Mouse (Mus musculus): ENCODE data around the gene Hdgfl2. TPM values are rescaled to one million over a fixed set of nuclear protein-coding genes. Genes with fewer than 3 reads are reported as not detected.

The Hdgfl2 gene
- polyA plus RNA-seq, 1 experiment = 276 TPM

- no peak for TF ChIP-seq GATA1 (IDR thresholded peaks at IDR 0.05; ENCODE audit: low read length)
Observed at GRCm38 (mm10) chr17:56040857-56041163, 38.6 kb upstream of the Hdgfl2 start.

DNA sequence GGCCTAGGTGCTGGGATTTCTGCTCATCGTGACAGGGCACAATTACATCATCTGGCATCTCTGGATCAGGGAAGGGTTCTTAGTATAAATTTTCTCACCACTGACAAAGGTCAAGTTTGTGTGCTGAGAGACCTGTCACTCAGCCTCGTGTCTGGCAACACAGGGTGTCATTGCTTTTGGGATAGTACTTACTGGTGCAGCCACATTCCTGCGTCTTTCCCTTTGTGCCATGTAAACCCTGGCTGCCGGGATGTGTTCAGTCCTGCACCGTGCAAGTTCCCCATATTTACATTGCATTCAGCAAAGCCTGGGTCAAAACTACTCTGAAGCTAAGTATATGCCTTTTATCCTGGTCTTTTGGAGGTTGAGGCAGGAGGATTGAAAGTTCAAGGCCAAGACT lies 28.1 kb upstream of the Hdgfl2 start:
- TF ChIP-seq GATA1 (IDR thresholded peaks at IDR 0.05; ENCODE audit: low read length) = no peak

DNA sequence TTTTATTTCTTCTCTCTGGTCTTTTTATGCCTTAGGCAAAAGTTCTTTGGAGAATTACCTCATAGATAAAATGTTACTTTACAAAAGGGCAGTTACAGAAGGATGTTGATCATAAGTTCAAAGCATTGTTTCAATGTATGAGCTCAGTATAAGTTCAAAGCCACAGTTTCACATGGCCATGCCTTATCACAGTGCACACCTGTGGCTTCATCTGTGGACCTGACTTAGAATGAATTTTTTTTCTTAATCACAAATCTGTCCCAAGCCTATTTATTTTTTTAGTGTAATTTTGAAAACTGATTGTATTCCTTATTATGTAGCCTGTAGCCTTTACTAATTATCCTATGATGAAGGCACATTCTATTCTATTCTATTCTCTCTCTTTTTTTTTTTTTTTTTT lies 24.5 kb upstream of the Hdgfl2 start:
- TF ChIP-seq GATA1 (IDR thresholded peaks at IDR 0.05; ENCODE audit: low read length) = no peak

DNA sequence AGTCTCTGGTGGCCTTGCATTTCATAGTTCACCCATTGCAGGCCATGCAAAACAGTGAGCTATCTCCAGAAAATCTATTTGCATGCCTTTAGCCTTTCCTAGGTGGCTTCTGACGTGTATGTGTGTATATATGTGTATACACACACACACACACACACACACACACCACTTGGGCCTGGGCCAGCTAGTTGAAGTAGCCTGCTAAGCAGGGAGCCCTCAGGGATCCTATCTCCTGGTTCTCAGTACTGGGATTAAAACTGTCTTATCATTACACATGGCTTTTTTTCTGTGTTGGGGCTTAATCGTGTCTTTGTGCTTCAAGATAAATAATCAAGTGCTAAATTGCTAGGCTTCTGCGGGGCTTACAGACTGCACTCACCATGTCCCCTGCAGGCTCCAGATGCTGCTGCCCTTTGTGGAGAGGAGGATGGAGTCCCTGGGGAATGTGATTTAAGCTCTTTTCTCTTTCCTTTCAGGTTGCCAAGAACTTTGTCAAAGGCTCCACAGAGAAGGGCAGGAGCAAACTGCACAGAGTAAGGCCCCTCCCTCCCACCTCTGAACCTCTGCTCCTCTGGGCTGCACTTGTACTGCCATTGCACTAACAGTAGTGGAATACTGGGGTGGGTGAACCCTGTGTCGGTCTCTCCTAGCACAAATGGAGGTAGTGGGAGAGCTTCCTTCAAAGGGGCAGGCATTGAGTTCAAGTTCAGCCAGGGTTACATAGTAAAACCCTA lies 23.3 kb upstream of the Hdgfl2 start:
- TF ChIP-seq GATA1 (IDR thresholded peaks at IDR 0.05; ENCODE audit: low read length) = no peak

- TF ChIP-seq GATA1 (IDR thresholded peaks at IDR 0.05; ENCODE audit: low read length) = no peak
Observed at GRCm38 (mm10) chr17:56057381-56058120, 21.9 kb upstream of the Hdgfl2 start.

DNA sequence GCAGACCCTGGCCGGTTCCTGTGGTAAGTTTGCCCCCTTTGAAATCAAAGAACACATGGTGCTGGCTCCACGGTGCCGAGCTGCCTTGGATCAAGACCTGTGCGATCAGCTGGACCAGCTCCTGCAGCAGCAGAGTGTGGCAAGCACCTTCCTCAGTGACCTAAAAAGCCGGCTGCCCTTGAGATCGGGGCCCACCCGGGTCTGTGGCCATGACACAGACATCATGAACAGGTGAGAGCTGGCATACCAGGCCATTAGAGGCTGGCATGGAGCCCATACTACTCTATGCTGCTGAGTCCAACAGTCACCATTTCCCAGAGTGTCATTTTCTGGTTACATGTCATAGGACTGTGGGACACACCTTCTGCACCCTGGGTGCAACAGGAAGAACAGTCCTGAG lies 17.4 kb upstream of the Hdgfl2 start:
- no peak for TF ChIP-seq GATA1 (IDR thresholded peaks at IDR 0.05; ENCODE audit: low read length)

- no peak for TF ChIP-seq GATA1 (IDR thresholded peaks at IDR 0.05; ENCODE audit: low read length)
Observed at GRCm38 (mm10) chr17:56066451-56066850, 13.0 kb upstream of the Hdgfl2 start.

DNA sequence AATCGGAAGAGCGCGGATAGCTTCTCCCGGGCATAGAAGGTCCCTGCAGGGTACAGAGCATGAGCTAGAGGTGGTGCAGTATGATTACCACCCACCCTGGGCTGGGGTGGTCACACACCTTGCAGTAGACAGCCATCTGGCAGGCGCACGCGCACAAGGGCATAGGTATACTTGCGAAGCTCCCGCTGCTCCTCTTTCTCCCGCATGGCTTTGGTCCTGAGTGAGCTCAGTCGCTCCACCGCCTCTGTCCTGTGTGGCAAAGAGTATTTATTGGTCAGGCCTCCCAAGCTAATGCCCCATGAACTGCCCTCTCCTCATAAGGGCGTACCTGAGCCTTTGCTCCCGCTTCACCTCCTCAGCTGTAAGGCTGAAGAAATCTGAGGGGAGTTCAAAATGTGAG lies 10.4 kb upstream of the Hdgfl2 start:
- no peak for TF ChIP-seq GATA1 (IDR thresholded peaks at IDR 0.05; ENCODE audit: low read length)

GRCm38 (mm10) chr17:56071126-56071525 lies 8.3 kb upstream of the Hdgfl2 start:
- TF ChIP-seq GATA1 (IDR thresholded peaks at IDR 0.05; ENCODE audit: low read length) = no peak

GRCm38 (mm10) chr17:56072243-56072642 lies 7.2 kb upstream of the Hdgfl2 start:
- TF ChIP-seq GATA1 (IDR thresholded peaks at IDR 0.05; ENCODE audit: low read length) = no peak

DNA sequence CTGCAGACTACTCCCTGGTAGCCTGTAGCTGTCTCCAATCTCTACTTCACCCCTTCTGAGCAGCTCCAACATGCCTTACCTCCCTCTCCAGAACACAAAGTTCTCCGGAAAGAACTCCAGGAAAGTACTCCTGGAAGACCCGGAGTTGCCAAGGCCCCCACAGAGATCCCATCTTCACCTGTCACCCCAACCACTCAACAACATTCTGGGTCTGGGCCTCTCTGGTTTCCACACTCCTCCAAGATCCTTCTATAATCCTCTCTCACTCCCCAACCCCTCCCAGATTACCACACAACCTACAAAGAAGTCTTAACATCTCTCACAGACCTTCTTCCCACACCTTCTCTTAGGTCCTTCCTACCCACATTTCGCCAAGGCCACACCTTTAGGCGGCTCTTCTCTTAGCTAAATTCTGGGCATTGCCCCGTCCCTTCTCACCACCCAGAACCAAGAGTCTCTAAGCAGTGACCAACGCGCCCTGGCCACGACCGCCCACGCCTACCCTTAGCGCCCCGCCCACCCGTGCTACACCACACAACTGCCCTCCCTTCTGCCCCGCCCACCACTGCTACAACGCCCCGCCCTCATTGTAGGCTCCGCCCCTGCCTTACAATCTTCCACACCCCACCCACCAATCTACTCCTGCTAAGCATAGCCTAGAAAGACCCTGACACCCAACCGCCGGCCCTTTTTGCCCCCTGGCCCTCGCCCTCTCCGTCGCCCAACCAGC lies 5.2 kb upstream of the Hdgfl2 start:
- no peak for TF ChIP-seq GATA1 (IDR thresholded peaks at IDR 0.05; ENCODE audit: low read length)

DNA sequence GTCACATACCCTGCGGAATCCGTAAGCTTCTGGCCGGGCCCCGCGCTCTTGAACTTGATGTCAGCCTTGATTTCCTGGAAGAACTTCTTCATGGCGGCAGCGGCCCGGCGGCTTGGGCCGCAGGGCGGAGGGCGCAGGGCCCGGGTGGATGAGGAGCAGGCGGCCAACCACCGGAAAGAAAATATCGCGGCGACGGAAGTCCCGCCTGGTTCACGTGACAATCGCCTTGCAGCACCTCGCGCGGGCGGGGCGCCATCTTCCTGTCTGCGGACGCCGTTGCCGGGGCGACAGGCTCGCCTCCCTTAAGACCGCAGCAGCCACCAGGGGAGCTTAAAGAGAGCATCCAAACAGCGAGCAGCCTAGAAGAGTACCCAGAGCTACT lies 4.6 kb upstream of the Hdgfl2 start, which contains the start of gene Ubxn6:
Ubxn6 (minus strand) TSS at position 202 of the 382 bp plus-strand sequence.
- no peak for TF ChIP-seq GATA1 (IDR thresholded peaks at IDR 0.05; ENCODE audit: low read length)

DNA sequence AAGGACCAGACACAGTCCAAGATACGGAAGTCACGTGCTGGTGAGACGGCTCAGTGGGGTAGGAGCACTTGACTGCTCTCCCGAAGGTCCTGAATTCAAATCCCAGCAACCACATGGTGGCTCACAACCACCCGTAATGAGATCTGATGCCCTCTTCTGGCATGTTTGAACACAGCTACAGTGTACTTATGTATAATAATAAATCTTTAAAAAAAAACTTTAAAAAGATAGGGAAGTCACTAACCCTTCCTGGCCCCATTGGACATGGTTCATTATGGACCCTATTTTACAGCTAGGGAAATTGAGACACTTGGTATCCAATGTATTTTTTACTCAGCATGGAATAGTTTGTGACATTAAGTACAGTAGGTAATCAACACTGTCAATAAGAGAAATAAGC lies 1.9 kb upstream of the Hdgfl2 start:
- TF ChIP-seq GATA1 (IDR thresholded peaks at IDR 0.05; ENCODE audit: low read length) = no peak

- TF ChIP-seq GATA1 (IDR thresholded peaks at IDR 0.05; ENCODE audit: low read length) = no peak
Observed at GRCm38 (mm10) chr17:56079921-56080320, 487 bp downstream of the Hdgfl2 start.

- TF ChIP-seq GATA1 (IDR thresholded peaks at IDR 0.05; ENCODE audit: low read length) = no peak
Observed at GRCm38 (mm10) chr17:56080781-56081585, 1.5 kb downstream of the Hdgfl2 start.

DNA sequence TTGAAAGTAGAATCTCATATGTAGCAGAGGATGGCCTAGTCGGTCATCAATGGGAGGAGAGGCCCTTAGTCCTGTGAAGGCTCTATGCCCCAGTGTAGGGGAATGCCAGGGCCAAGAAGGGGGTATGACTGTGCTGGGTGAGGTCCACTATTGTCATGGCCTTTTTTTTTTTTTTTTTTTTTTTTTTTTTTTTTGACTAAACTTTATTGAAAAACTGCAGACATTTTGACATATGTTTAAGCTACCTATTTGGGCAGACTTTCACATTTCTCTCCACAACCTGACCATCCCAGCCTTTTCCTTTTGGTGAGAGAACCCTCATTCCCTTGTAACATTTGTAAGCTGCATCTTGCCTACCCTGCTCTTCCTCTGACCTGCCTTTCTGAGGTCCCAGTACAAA lies 12.9 kb downstream of the Hdgfl2 start:
- TF ChIP-seq GATA1 (IDR thresholded peaks at IDR 0.05; ENCODE audit: low read length) = no peak

Measured in G1E-ER4 (cell line).